Mouse (Mus musculus): ENCODE measurements around the gene Med15. TPM values are rescaled to one million over a fixed set of nuclear protein-coding genes. Genes with fewer than 3 reads are reported as not detected.
"Not testable (repeated sequence)": the region's sequence is repeated elsewhere in the genome, so short reads cannot be mapped to it uniquely, and the experiment has no call there.

Gene Med15
- total RNA-seq, 2 experiments from 2014 or later = 40.4 to 44.4 TPM

DNA sequence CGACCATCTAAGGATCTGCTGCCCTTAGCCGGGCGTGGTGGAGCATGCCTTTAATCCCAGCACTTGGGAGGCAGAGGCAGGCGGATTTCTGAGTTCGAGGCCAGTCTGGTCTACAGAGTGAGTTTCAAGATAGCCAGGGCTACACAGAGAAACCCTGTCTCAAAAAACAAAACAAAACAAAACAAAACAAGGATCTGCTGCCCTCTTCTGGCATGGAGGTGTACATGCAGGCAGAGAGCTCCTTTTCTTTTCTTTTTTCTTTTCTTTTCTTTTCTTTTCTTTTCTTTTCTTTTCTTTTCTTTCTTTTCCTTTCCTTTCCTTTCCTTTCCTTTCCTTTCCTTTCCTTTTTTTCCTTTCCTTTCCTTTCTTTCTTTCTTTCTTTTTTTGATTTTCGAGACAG lies 118.0 kb downstream of the Med15 start:
- DNase-seq = not testable (repeated sequence)

DNA sequence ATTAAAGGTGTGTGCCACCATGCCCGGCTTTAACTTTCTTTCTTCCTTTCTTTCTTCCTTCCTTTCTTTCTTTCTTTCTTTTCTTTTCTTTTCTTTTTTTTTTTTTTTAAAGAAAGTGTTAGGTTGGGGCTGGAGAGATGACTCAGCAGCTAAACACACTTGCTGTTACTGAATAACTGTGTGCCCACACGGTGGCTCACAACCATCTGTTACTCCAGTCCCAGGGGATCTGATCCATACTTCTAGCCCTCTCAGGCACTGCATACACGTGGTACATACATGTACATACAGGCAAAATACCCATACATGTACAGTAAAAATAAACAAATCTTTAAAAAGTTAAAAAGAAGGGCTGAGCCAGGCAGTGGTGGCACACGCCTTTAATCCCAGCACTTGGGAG lies 121.3 kb downstream of the Med15 start:
- DNase-seq = no peak

DNA sequence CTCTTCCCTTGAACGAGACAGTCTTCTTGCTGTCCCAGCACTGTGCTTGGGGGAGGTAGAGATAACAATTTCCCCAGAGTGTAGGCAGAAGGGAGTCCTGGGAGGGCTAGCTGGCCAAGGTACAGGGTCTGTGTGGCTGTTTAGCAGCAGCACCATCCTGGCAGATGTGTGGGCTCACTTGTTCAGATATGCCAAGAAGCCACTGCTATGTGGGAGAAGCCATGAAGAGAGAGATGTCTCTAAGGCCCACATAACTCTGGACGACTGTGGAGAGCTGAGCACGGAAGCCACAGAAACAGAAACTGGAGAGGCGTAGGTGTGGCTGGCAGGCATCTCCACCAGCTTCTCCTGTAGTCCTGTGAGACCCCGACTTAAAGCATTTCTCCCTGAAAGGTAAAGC lies 127.0 kb downstream of the Med15 start:
- no peak for DNase-seq

DNA sequence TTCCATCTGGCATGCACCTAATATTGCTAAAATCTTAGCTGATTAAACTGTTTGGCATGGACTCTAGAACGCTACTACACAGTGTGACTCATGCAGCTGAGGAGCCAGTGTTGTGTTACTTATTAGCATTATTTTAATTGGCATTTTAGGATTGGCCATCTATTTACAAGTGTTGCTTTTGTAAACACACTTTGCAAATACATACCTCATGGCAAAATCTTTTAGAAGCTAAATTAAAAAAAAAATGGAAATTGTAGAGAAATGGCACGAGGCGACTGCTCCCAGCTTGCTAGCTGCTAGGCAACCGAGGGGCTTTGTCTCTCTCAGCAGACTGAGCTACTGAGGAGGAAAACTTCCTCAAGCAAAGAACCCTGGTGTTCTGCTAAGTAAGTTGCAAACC lies 127.8 kb downstream of the Med15 start:
- no peak for DNase-seq

Other genes starting within 250 kb of the Med15 start
- gene Aifm3, start 243.3 kb downstream of the Med15 start, total RNA-seq (2021) = under 1 TPM; 0.21 to 0.70 TPM
- gene Lztr1, start 224.2 kb downstream of the Med15 start, total RNA-seq (2021) = 10 to 100 TPM; 35.6 to 47.5 TPM
- 10 to 100 TPM; 17.5 to 20.9 TPM for gene Thap7, start 201.8 kb downstream of the Med15 start, total RNA-seq (2021)
- gene Lrrc74b, start 171.6 kb downstream of the Med15 start, total RNA-seq (2021) = not detected
- under 1 TPM; 0.27 to 0.36 TPM for gene P2rx6, start 171.0 kb downstream of the Med15 start, total RNA-seq (2021)
- 1 to 10 TPM; 3.8 to 4.1 TPM for gene Slc7a4, start 149.7 kb downstream of the Med15 start, total RNA-seq (2021)
- 10 to 100 TPM; 30.9 to 35.4 TPM for gene Smpd4, start 113.5 kb downstream of the Med15 start, total RNA-seq (2021)
- 1 to 10 TPM; 2.0 to 2.1 TPM for gene Ccdc74a, start 86.4 kb downstream of the Med15 start, total RNA-seq (2021)
- 10 to 100 TPM; 24.6 to 25.1 TPM for gene Klhl22, start 26.7 kb upstream of the Med15 start, total RNA-seq (2021)
- 10 to 100 TPM; 16.6 to 17.7 TPM for gene Scarf2, start 64.4 kb upstream of the Med15 start, total RNA-seq (2021)
- gene B830017H08Rik, start 100.2 kb upstream of the Med15 start, total RNA-seq (2021) = not detected
- 1 to 10 TPM; 1.4 to 1.6 TPM for gene Car15, start 105.5 kb upstream of the Med15 start, total RNA-seq (2021)
- gene Gm20518, start 158.8 kb upstream of the Med15 start, total RNA-seq (2021) = not detected
- under 1 TPM; 0.07 to 0.09 TPM for gene Tssk1, start 161.3 kb upstream of the Med15 start, total RNA-seq (2021)
- 10 to 100 TPM; 53.5 to 54.8 TPM for gene Dgcr2, start 165.7 kb upstream of the Med15 start, total RNA-seq (2021)
- not detected for gene Tssk2, start 165.7 kb upstream of the Med15 start, total RNA-seq (2021)
- 10 to 100 TPM; 18.3 to 18.8 TPM for gene Ess2, start 178.5 kb upstream of the Med15 start, total RNA-seq (2021)
- gene Gsc2, start 182.2 kb upstream of the Med15 start, total RNA-seq (2021) = not detected
- 10 to 100 TPM; 14.3 to 16.3 TPM for gene Slc25a1, start 195.3 kb upstream of the Med15 start, total RNA-seq (2021)
- not detected for gene Vpreb2, start 247.5 kb upstream of the Med15 start, total RNA-seq (2021)

Data from heart, postnatal 4 days (tissue).